Mouse (Mus musculus) liver, embryonic 15.5 days (tissue): ENCODE measurements around the gene Il18. TPM values are rescaled to one million over a fixed set of nuclear protein-coding genes. Genes with fewer than 3 reads are reported as not detected.

ENCODE experiments used
- ATAC-seq: fragments of 200-750 bp; cut with Nextera tagmentation; 2 replicates; pipeline ENCODE4 v1.8.0; 2017; ENCODE audit warnings: moderate number of reproducible peaks, mild to moderate bottlenecking, moderate library complexity; ENCODE audit not compliant: insufficient read depth
- H3K27ac ChIP-seq: fragments of 300-500 bp; sonication (generic); replicated peaks from 2 replicates; pipeline ENCODE4 v1.5.1; 2015; ENCODE audit warnings: mild to moderate bottlenecking, inconsistent platforms
- H3K27me3 ChIP-seq: fragments of 300-500 bp; sonication (generic); 2 replicates; pipeline ENCODE4 v1.6.1; 2015; ENCODE audit warnings: mild to moderate bottlenecking, inconsistent platforms
- H3K36me3 ChIP-seq: fragments of 300-500 bp; sonication (generic); replicated peaks from 2 replicates; pipeline ENCODE4 v1.6.1; 2015; ENCODE audit warnings: moderate library complexity, mild to moderate bottlenecking, inconsistent platforms
- H3K4me1 ChIP-seq: fragments of 300-500 bp; sonication (generic); replicated peaks from 2 replicates; pipeline ENCODE4 v1.6.1; 2015; ENCODE audit warnings: inconsistent platforms
- H3K4me2 ChIP-seq: fragments of 300-500 bp; sonication (generic); 2 replicates; pipeline ENCODE4 v1.6.1; 2015; ENCODE audit warnings: moderate library complexity, mild to moderate bottlenecking, inconsistent platforms
- H3K4me3 ChIP-seq: fragments of 300-500 bp; sonication (generic); replicated peaks from 2 replicates; pipeline ENCODE4 v1.5.1; 2015; ENCODE audit warnings: mild to moderate bottlenecking, inconsistent platforms
- H3K9ac ChIP-seq: fragments of 300-500 bp; sonication (generic); 2 replicates; pipeline ENCODE4 v1.6.1; 2015; ENCODE audit warnings: moderate library complexity, mild to moderate bottlenecking, inconsistent platforms
- H3K9me3 ChIP-seq: fragments of 300-500 bp; sonication (generic); replicated peaks from 2 replicates; pipeline ENCODE4 v1.6.1; 2016; ENCODE audit warnings: inconsistent platforms
- WGBS: fragments of 180-500 bp; shearing (Covaris S2); methylation state at CpG from one replicate; pipeline ENCODE4 v1.1.7; 2015; ENCODE audit warnings: mixed read lengths; ENCODE audit not compliant: insufficient replicate concordance; 5-methylcytosine and 5-hydroxymethylcytosine counted together
- polyA plus RNA-seq: library from polyadenylated mRNA; unstranded; fragments of >200 nt; fragmentation: Nextera tagmentation; extraction: Ambion mirVana; gene quantifications from 2 replicates; pipeline ENCODE4 v1.2.1, GENCODE M21; 2015

Il18 gene
- polyA plus RNA-seq: 10.1 and 11.1 TPM in 2 replicates

- H3K9ac ChIP-seq: no peak within 1 kb of the TSS
- 29% methylated on average over 12 of the region's 12 CpGs for WGBS
- no peaks in the 10 kb centered on the region for H3K36me3 ChIP-seq
- H3K4me3 ChIP-seq: 0 out of 2 replicates have a peak within 1 kb of the TSS, but pooled peaks have one; percentile 0
- no peak for ATAC-seq
- H3K27ac ChIP-seq: no peak within 1 kb of the TSS
- no peaks in the 10 kb centered on the region for H3K27me3 ChIP-seq
- peak within 1 kb of the TSS; percentile 23 for H3K4me2 ChIP-seq
- H3K4me1 ChIP-seq: no peaks in the 10 kb centered on the region
- H3K9me3 ChIP-seq: no peaks in the 10 kb centered on the region
Measured at GRCm38 (mm10) chr9:50554241-50555093, at the start of gene Il18. Gene Il18, plus strand, starts transcription at chr9:50554827.

DNA sequence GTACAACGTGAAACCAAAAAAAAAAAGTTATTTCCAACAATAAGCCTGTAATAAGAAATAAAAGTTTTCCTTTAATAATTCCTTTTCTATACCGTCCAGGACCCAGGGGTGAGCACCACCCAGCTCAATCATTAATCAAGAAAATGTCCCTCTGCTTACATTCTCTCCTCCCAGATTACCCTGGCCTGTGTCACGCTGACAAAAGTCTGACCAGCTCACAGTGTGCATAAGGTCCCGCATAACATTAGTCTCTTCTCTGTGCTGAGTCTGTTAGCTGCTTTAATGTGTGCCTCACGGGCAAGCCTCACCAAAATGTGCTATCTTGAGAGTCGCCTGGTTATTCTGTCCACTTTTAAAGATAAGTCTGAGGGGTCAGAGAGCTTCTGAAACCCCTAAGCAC is 49.2 kb upstream of the Il18 start:
- Histone ChIP-seq H3K4me2 (no peak overlapping the region), H3K4me3 (no peak overlapping the region), H3K36me3 (no peaks in the 10 kb centered on the region), H3K27me3 (no peaks in the 10 kb centered on the region), H3K9me3 (no peaks in the 10 kb centered on the region), H3K27ac (no peak overlapping the region), H3K9ac (no peak overlapping the region), H3K4me1 (peaks cover 11% of the 10 kb centered on the region; the same call in 1 of the 2 replicates)
- WGBS: 52% methylated on average over 6 of the region's 6 CpGs
- no peak for ATAC-seq

- Histone ChIP-seq H3K4me3 (no peak overlapping the region), H3K9ac (no peak overlapping the region), H3K27ac (no peak overlapping the region), H3K36me3 (no peaks in the 10 kb centered on the region), H3K27me3 (no peaks in the 10 kb centered on the region), H3K9me3 (no peaks in the 10 kb centered on the region), H3K4me2 (no peak overlapping the region), H3K4me1 (peaks cover 5% of the 10 kb centered on the region; the same call in 1 of the 2 replicates)
- WGBS: 35% methylated on average over 7 of the region's 7 CpGs
- ATAC-seq: no peak
Measured at GRCm38 (mm10) chr9:50507570-50507969, 47.1 kb upstream of the Il18 start.

GRCm38 (mm10) chr9:50515462-50515861 is 39.2 kb upstream of the Il18 start:
- Histone ChIP-seq H3K27ac (no peak overlapping the region), H3K4me1 (no peaks in the 10 kb centered on the region), H3K27me3 (no peaks in the 10 kb centered on the region), H3K4me3 (no peak overlapping the region), H3K36me3 (no peaks in the 10 kb centered on the region), H3K9ac (no peak overlapping the region), H3K9me3 (no peaks in the 10 kb centered on the region), H3K4me2 (no peak overlapping the region)
- 42% methylated on average over 5 of the region's 5 CpGs for WGBS
- no peak for ATAC-seq

DNA sequence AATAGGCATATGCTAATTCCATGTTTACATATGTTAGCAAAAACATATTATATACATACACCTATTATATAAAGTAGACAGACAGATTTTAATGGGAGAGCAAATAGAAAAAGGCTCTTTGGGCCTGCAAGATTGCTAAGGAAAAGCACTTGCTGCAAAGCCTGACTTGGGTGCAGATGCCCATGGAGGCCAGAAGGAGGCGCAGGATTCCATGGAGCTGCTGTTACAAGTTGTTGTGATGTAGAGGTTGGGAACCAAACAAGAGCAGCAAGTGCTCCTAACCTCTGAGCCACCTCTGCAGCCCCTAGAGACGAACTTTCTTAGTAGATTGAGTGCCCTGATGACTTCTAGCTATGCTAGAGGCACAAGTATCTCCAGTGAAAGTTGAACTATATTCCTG is 35.8 kb upstream of the Il18 start:
- Histone ChIP-seq H3K9me3 (no peaks in the 10 kb centered on the region), H3K27me3 (no peaks in the 10 kb centered on the region), H3K27ac (no peak overlapping the region), H3K4me1 (no peaks in the 10 kb centered on the region), H3K4me2 (no peak overlapping the region), H3K36me3 (0 out of 2 replicates have a peak, but pooled peaks cover 5% of the 10 kb centered on the region), H3K4me3 (no peak overlapping the region), H3K9ac (no peak overlapping the region)
- 14% methylated on average over 2 of the region's 2 CpGs for WGBS
- ATAC-seq: no peak

DNA sequence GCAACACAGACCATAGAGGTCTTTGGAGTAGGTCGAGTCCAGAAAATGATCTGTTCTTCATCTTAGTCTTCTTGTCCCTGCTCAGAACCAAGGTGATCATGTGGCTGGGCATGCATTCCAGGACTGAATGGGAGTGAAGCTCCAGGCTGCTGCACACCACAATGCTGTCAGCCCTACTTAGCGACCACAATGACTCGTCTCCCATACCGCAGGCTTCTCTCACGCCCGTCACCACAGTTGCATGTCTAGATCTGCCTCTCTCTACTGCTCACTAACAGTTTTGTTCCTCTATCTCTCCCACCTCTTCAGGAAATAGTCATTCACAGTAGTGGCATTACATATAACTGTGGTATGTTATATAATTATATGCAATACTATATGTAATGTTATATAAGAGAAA is 33.9 kb upstream of the Il18 start:
- no peaks in the 10 kb centered on the region for H3K9me3 ChIP-seq
- H3K4me3 ChIP-seq: no peak overlapping the region
- no peak for ATAC-seq
- no peak overlapping the region for H3K27ac ChIP-seq
- H3K4me1 ChIP-seq: no peaks in the 10 kb centered on the region
- H3K4me2 ChIP-seq: no peak overlapping the region
- H3K27me3 ChIP-seq: no peaks in the 10 kb centered on the region
- H3K9ac ChIP-seq: no peak overlapping the region
- H3K36me3 ChIP-seq: 0 out of 2 replicates have a peak, but pooled peaks cover 15% of the 10 kb centered on the region
- 32% methylated on average over 6 of the region's 6 CpGs for WGBS

DNA sequence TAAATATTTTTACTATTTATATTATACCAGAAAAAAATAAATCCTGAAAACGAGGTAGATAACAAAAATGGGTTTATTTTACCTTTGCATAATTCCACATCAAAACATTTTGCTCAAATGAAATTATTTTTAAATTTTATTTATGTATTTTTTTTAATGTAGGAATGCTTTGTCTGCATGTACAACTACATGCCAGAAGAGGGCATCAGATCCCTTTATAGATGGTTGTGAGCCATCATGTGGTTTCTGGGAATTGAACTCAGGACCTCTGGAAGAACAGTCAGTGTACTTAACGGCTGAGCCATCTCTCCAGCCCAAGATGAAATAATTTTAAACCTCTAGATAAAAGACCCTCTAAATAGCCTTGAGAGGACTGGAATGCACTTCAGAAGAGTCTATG is 33.1 kb upstream of the Il18 start:
- H3K9me3 ChIP-seq: no peaks in the 10 kb centered on the region
- H3K4me3 ChIP-seq: no peak overlapping the region
- H3K27me3 ChIP-seq: no peaks in the 10 kb centered on the region
- no peak overlapping the region for H3K9ac ChIP-seq
- no peak for ATAC-seq
- WGBS: 33% methylated on average over 2 of the region's 2 CpGs
- H3K4me2 ChIP-seq: no peak overlapping the region
- H3K36me3 ChIP-seq: 0 out of 2 replicates have a peak, but pooled peaks cover 15% of the 10 kb centered on the region
- H3K27ac ChIP-seq: no peak overlapping the region
- H3K4me1 ChIP-seq: 0 out of 2 replicates have a peak, but pooled peaks cover under 1% of the 10 kb centered on the region

- Histone ChIP-seq H3K9ac (no peak overlapping the region), H3K4me2 (no peak overlapping the region), H3K36me3 (0 out of 2 replicates have a peak, but pooled peaks cover 15% of the 10 kb centered on the region), H3K27me3 (no peaks in the 10 kb centered on the region), H3K27ac (no peak overlapping the region), H3K4me1 (peaks cover 11% of the 10 kb centered on the region), H3K9me3 (no peaks in the 10 kb centered on the region), H3K4me3 (no peak overlapping the region)
- 51% methylated on average over 5 of the region's 5 CpGs for WGBS
- no peak for ATAC-seq
Measured at GRCm38 (mm10) chr9:50522574-50522973, 32.1 kb upstream of the Il18 start.

GRCm38 (mm10) chr9:50524936-50525335 is 29.7 kb upstream of the Il18 start:
- no peaks in the 10 kb centered on the region for H3K9me3 ChIP-seq
- no peak for ATAC-seq

DNA sequence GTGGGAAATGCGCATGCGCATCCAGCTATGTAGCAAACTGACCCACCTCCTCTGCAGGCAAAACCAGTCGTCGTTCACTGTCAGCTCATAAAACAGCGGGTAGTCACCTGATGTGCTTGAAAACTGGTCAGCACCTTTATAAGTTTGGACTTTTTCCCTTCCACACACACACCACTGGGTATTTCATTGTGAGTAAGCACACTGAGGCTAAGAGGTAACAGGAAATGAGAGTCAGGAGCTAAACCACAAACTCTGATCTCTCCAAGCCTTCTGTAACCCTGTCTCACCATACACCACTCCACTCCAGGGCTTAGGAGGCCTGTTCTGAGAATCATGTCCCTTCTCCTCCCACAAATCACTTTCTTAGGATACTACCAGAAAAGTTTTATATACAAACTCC is 29.0 kb upstream of the Il18 start:
- no peak for ATAC-seq
- Histone ChIP-seq H3K4me1 (peaks cover 16% of the 10 kb centered on the region), H3K27ac (no peak overlapping the region), H3K9ac (no peak overlapping the region), H3K36me3 (0 out of 2 replicates have a peak, but pooled peaks cover 15% of the 10 kb centered on the region), H3K9me3 (no peaks in the 10 kb centered on the region), H3K4me3 (no peak overlapping the region), H3K27me3 (no peaks in the 10 kb centered on the region), H3K4me2 (no peak overlapping the region)
- 65% methylated on average over 5 of the region's 5 CpGs for WGBS

More at GRCm38 (mm10) chr9:50524936-50525335, 29.7 kb upstream of the Il18 start:
- Histone ChIP-seq H3K27ac (no peak overlapping the region), H3K9ac (no peak overlapping the region), H3K4me2 (no peak overlapping the region), H3K4me3 (no peak overlapping the region), H3K4me1 (peaks cover 16% of the 10 kb centered on the region), H3K36me3 (0 out of 2 replicates have a peak, but pooled peaks cover 15% of the 10 kb centered on the region), H3K27me3 (no peaks in the 10 kb centered on the region)
- 70% methylated on average over 5 of the region's 5 CpGs for WGBS

DNA sequence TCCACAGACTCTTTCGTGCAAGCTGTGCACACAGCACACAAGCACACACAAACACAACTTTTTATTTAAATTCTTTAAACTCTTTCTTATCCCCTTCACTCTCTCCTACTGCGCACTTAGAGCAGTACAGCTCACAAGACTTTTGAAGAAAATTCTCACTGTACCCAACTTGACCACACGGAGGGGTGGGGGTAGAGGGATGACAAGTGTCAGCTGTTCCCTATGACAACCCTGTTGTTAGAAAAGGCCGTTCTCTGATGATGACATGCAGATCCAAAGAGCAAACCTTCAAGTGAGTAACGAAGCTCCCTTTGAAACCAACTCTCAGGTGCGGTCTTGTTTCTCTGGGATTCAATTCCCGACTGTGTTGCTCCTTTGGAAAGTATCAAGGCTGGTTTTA is 26.8 kb upstream of the Il18 start:
- Histone ChIP-seq H3K27ac (no peak overlapping the region; the same call in 1 of the 2 replicates), H3K4me1 (peaks cover 16% of the 10 kb centered on the region), H3K9me3 (no peaks in the 10 kb centered on the region), H3K36me3 (0 out of 2 replicates have a peak, but pooled peaks cover 10% of the 10 kb centered on the region), H3K9ac (peak overlapping the region; percentile 68), H3K4me3 (peak overlapping the region; percentile 77), H3K4me2 (peak overlapping the region; percentile 79), H3K27me3 (no peaks in the 10 kb centered on the region)
- ATAC-seq: no peak
- 31% methylated on average over 7 of the region's 7 CpGs for WGBS
